Mouse (Mus musculus) megakaryocyte-erythroid progenitor cell, adult 5 weeks (primary cell): ENCODE measurements around the gene Ctnnb1. TPM values are rescaled to one million over a fixed set of nuclear protein-coding genes. Genes with fewer than 3 reads are reported as not detected.

ENCODE experiments used
- polyA plus RNA-seq: library from polyadenylated mRNA; stranded (reverse); fragments of >175 nt; gene quantifications from 2 replicates; pipeline ENCODE4 v1.2.3, GENCODE M21; 2012

The Ctnnb1 gene
- polyA plus RNA-seq: 29.1 and 29.9 TPM in 2 replicates

GRCm38 (mm10) chr9:120929081-120929480 is at the start of gene Ctnnb1:
TSS of gene Ctnnb1 (plus strand) at chr9:120929216.

